Mouse (Mus musculus) megakaryocyte, embryonic 14.5 days (primary cell): ENCODE data around the gene Olfr171.

ENCODE experiments used
- FLI1 ChIP-seq: IDR thresholded peaks from 2 replicates; pipeline ENCODE4 v1.6.1; 2012; ENCODE audit warnings: low read length, inconsistent platforms, mixed read lengths
- GATA1 ChIP-seq: IDR thresholded peaks from 3 replicates; pipeline ENCODE4 v1.6.1; 2012; ENCODE audit warnings: mixed read lengths, low read length, inconsistent platforms, borderline replicate concordance

GRCm38 (mm10) chr16:19629816-19630215 is at the start of gene Olfr171:
- no peak for TF ChIP-seq GATA1
- TF ChIP-seq FLI1: no peak
